Mouse (Mus musculus): ENCODE measurements around the gene Rtkn. TPM values are rescaled to one million over a fixed set of nuclear protein-coding genes. Genes with fewer than 3 reads are reported as not detected.

The Rtkn gene
- total RNA-seq (2014; fragmentation: Nextera tagmentation) = 5.1 and 8.7 TPM in 2 replicates
- 2.1 and 5.0 TPM in 2 replicates for total RNA-seq (2017)

DNA sequence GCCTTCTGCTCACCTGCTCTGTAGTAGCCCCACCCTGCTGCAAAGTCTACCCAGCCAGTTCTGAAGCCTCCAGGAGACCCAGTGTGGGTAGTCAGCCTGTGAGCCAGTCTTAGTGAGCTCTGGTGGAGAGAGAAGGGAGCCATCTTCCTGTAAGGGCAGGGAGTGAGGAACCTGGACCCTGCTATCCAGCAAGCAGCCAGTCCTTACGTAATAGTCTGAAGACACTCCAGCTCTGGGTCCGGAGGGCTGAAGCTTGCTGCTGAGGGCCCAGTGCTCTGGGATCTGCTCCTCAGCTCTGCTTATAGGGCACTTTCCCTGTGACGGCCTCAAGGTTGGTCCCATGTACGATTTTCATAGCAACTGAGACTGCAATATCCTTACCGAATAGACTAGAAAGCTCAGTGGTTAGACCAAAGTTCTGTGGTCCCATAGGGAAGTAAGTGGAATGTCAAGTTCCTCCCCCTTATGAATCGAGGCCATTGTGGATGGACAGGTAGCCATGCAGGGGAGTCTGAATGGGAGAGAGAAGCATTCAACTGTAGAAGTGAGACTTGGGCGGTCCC lies at the start of gene Rtkn:
Gene Rtkn, plus strand, starts transcription at position 513 of the 563 bp plus-strand sequence.
- peak; percentile 49 for ATAC-seq (replicated peaks; ENCODE audit: poor library complexity, severe bottlenecking)

DNA sequence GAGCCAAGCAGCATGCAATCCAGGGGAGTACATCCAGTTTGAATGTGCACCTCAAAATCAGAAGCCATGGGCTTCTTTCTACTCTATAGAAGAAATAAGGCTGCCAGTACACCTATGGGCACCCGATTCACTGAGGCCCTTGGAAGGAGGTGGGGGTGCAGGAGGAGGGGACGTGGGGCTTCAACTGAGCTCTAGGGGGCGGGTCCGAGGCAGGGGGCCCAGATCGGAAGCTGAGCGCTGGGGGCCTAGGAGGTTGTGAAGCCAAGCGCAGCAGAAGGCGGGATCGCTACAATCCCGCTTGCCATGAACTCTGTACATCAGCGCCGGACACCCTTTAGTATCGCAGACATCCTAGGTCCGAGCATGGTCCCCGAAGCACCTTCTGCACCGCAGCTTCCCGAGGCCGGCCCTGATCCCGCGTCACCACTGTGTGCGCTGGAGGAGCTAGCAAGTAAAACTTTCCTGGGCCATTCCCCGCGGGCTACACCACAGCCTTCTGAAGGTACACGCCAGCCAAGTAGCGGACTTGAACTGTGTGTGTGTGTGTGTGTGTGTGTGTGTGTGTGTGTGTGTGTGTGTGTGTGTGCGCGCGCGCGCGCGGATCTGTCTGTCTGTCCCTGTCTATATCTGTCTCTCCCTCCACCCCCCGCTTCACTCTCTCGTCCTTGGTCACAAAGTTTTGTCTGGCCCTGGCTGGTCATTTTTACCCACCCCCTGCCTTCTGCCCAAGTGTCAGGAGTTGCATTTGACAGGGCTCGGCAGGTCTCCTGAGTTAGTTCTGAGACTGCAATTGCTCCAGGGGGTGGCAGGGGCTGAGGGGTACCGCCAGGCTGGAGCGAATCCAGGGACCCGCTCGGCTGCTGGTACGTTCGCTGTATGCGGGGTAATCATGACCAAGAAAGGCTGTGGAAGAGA lies 48.9 kb upstream of the Rtkn start, which contains the start of gene Lbx2:
Gene Lbx2, plus strand, starts transcription at position 247 of the 915 bp plus-strand sequence.
- ATAC-seq (replicated peaks; ENCODE audit: poor library complexity, severe bottlenecking) = peak; percentile 48

DNA sequence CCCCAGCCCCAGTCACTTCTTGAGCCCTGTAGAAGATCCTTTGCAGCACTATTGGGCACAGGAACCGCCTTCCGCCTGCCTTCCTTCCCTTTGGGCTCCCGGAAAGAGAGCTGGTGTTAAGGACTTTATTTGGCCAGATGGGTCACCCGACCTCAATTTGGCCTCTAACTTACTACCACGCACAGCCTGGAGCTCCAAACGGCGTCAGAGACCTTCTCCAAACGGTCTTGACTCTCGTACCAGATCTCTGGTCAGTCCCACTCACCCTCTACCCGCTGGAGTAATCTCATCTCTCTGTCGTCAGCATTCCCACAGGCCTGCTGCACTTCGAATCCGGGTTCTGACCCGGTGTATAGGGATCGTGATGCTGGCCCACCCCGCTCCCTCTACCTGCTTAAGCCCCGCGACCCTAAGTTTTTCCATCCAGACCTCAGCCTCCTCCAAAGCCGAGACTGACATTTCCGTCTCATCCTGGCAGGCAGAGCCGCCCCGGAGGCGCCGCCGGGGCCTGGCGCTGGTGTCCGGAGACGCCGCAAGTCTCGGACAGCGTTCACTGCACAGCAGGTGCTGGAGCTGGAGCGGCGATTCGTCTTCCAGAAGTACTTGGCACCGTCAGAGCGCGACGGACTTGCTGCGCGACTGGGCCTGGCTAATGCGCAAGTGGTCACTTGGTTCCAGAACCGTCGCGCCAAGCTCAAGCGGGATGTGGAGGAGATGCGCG lies 47.9 kb upstream of the Rtkn start:
- 0 out of 2 replicates have a peak, but pooled peaks have one; percentile 6 for ATAC-seq (replicated peaks; ENCODE audit: poor library complexity, severe bottlenecking)

DNA sequence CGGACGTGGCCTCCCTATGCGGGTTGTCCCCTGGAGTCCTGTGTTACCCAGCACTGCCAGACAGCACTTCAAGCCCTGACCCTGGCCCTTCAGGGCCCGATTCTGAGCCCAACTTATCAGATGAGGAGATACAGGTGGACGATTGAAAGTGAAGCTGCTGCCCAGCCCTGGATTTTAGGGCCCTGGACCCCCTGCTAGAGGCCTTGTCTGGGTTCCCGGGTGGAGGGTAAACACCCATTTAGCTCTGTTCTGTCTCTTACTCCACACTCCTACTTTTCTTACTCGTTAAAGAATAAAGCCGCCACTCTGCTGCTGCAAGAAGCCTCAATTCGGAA lies 47.4 kb upstream of the Rtkn start:
- no peak for ATAC-seq (replicated peaks; ENCODE audit: poor library complexity, severe bottlenecking)

DNA sequence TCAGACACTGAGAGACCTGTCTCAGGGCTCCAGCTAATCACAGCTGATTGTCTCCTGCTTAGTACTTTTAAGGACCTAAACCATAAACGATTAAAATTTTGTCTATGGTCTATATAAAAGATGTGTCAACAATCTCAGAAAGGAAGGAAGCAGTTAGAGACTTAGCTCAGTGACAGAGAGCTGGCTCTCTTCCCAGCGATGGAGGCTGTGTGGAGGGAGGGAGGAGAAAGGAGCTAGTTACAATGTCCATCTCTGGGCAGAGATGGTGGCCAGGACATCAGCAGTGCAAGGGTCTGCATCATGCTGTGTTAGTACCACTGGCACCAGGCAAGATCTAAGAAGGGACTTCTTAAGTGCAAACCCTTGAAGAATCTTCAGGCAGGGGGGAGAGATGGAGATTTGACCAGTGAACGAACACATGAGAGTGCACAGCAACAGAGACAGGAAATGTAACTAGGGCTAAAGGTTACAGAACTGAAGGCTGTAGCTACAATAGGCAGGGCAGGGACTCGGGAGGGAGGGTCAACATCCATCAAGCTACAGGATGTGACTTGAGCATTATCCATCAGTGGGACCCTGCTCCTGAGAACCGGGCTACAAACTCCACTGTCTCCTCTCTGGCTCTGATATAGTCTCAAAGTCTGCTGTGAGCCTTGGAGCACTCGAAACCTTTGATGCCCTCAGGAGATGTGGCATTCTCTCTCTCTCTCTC lies 42.7 kb upstream of the Rtkn start:
- no peak for ATAC-seq (replicated peaks; ENCODE audit: poor library complexity, severe bottlenecking)

DNA sequence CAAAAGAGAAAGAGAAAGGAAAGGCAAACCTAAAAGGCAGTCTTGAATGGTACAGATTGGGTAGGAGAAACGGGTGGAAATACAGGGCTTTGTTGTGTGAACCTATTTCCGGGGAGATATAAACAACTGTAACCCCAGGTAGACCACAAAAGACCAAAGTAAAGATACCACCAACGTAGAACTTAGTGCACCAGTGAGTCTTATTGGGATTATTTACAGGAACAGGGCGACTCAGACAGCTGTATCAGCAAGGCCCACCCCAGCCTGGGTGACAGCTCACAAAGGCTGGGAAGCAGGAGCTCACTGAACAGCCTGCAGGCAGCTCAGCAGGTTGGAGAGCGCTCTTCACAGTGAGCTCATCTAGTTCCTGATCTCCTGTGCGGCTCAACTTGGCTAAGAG lies 39.3 kb upstream of the Rtkn start:
- ATAC-seq (replicated peaks; ENCODE audit: poor library complexity, severe bottlenecking) = no peak

DNA sequence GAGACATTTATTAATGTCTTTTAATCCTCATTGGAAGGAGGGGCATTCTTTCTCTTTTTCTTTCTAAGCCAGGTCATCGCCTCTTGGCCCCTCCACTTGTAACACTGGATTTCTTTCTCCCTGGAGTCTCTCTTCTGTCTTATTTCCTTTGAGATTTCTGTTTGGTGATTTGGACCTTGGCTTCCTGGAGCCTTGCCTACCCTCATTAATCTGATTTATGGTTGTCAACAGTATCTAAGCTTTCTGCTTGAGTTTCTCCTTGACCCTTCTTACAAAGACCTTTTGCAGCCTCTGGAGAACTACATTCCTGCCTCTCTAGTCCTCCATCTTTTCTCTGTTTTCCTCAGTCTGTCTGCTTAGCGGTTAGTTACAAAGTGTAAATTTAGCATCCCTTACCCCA lies 36.9 kb upstream of the Rtkn start:
- ATAC-seq (replicated peaks; ENCODE audit: poor library complexity, severe bottlenecking) = no peak

DNA sequence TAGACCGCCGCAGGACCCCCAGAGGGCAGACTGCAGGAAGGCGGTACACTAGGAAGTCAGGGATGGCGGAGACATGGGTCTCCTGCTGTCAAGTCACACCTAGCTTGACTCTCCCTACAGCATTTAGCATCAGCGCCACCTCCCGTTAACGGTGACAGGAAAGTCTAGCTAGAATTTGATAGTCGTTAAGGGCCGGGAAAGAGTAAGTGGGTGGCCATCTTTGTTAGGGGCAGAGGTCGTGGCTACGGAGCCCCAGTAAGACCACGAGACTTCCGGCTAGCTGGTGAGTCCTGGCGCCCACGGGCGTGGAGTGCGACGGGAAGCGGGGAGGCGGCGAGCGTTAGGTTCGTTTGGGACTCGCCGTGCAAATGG lies 34.0 kb upstream of the Rtkn start, which contains the start of the genes Ccdc142 and Gm42688:
Gene Ccdc142, plus strand, starts transcription at position 286 of the 372 bp plus-strand sequence.
Gene Gm42688, plus strand, starts transcription at position 302 of the 372 bp plus-strand sequence.
- peak; percentile 82 for ATAC-seq (replicated peaks; ENCODE audit: poor library complexity, severe bottlenecking)

DNA sequence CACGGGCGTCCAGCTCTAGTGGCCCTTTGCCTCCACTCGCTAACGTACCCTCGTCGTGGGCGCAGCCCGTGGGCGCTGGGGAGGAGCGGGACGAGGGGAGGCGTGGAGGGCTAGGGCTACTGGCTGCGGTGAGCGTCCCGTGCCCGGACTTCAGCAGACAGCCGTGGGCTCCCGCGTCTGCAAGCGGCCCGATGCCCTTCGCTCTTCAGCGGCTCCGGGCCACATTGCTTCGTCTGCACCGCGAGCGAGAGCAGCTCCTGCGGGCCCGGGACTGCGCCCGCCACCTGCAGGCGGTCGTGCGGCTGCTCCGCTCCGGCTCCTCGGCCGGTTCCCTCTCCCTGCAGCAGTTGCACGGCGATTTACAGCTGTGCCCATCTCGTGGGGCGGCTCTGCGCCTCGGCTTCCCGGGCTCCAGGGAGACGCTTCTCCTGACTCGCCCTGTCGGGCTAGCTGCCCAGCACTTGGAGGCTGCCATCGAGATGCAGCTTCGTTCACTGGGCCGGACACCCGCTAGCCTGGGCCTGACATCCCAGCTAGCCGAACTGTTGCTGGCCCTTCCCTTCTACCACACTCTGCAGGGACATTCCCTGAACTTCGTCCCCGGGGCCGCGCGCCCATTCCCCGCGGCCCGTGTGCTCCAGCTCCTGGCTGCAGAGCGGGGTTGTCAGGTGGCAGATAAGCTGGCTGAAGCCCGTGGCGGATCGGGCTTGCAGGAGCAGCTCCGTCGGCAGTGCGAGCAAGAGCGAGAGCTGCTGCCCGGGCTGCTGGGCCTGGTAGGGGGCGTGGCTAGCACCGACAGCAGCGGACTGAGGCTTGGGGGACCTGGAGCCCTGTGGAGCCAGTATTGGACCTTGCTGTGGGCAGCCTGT lies 33.3 kb upstream of the Rtkn start:
- ATAC-seq (replicated peaks; ENCODE audit: poor library complexity, severe bottlenecking) = peak; percentile 74

DNA sequence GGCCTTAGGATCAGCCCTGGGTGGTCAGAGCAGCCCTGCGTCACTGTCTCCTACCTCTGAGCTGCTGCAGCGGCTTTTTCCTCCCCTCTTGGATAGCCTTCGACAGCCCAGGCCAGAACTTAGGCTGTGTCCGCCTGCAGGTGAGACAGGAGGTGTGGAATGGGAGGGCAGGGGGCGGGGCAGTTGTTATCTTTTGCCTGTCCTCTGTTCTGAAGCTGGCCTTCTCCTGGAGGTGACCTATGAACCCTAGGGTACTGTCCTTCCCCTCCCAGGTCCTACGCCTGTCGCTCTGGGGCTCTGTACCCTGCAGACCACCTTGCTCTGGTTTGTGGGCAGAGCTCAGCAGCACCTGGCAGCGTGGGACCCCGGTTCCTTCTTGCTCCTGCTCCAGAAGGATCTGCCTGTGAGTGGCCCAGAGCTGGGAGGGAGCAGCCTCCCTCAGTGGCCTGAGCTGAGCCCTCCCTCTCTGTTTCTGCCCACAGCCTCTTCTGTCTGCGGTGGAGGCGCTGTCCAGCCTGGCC lies 32.1 kb upstream of the Rtkn start:
- no peak for ATAC-seq (replicated peaks; ENCODE audit: poor library complexity, severe bottlenecking)

DNA sequence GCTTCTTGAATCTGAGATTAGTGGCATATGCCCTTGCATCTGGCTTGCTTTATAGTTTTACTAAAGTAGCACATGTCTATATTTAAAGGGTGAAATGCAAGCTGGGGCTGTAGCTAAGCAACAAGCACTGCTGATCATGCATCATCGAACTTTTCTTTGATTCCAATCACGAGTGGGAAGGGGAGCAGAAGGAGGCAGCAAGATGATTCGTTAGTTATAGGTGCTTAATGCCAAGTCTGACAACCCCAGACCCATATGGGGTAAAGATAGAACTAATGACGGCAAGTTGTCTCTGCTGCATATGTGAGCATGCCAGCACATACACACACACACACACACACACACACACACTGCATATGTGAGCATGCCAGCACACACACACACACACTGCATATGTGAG lies 31.1 kb upstream of the Rtkn start:
- ATAC-seq (replicated peaks; ENCODE audit: poor library complexity, severe bottlenecking) = no peak

DNA sequence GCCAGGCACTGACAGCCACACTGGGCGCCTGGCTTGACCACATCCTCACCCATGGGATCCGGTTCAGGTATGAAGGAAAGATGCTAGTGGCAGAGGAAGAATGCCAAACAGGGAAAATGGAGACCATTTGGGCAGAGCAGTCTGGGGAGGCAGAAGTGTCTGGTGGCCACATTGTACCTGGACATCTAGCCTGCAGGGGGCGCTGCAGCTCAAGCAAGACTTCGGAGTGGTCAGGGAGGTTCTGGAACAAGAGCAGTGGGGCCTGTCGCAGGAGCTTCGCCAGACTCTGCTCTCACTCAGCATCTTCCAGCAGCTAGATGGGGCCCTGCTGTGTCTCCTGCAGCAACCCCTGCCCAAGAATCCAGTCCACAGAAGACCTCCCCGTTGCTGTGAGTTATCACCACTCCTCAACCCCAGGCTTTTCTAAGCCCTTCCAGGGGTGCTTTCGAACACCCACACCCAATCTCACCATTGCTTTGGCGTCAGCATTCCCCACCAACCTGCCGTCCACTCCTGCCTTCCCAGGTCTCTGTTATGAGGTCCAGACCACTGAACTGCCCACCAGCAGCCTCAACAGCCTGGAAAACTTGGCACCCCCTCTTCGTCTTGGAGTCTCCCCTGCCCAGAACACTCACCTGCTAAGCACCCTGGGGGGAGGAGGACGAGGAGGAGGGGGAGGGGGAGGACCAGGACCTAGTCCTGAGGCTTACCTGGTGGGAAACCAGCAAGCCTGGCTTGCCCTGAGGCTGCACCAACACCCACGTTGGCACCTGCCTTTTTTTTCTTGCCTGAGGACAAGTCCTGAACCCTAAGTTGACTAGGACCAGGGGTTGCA lies 27.5 kb upstream of the Rtkn start:
- peak; percentile 82 for ATAC-seq (replicated peaks; ENCODE audit: poor library complexity, severe bottlenecking)

DNA sequence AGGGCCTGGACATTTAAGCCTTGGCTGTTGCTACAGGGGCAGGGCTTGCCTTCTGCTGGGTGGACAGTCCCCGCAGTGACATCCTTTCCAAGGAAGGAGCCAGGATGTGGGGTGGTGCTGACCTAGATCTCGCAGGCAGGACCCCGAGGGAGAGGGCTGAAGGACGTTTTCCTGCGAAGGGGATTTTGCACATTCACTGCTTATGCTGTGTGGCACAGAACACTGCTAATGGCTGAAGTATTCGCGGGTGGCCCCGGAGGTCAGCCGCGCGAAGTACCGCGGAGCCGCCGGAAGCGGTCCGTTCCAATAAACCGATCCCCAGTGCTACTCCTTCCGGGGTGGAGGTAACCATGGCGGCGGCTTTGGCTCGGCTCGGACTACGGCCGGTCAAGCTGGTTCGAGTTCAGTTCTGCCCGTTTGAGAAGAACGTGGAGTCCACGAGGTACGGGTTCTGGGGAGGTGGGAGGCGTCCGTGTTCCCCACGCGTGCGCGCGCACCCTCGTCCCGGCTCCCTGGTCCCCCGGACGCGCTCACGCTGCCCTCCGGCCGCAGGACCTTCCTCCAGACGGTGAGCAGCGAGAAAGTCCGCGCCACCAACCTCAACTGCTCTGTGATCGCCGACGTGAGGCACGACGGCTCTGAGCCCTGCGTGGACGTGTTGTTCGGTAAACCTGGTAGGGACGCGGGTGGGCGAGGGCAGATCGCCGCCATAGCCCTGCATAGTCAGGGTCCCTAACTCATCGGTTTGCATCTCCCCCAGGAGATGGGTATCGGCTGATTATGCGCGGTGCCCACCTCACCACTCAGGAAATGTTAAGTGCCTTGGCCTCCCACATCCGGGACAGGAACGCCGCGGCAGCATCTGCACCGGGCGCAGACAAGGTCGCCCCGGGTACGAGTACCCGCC lies 26.2 kb upstream of the Rtkn start, which contains the start of gene Mrpl53:
Gene Mrpl53, plus strand, starts transcription at position 279 of the 907 bp plus-strand sequence.
- ATAC-seq (replicated peaks; ENCODE audit: poor library complexity, severe bottlenecking) = peak; percentile 81

DNA sequence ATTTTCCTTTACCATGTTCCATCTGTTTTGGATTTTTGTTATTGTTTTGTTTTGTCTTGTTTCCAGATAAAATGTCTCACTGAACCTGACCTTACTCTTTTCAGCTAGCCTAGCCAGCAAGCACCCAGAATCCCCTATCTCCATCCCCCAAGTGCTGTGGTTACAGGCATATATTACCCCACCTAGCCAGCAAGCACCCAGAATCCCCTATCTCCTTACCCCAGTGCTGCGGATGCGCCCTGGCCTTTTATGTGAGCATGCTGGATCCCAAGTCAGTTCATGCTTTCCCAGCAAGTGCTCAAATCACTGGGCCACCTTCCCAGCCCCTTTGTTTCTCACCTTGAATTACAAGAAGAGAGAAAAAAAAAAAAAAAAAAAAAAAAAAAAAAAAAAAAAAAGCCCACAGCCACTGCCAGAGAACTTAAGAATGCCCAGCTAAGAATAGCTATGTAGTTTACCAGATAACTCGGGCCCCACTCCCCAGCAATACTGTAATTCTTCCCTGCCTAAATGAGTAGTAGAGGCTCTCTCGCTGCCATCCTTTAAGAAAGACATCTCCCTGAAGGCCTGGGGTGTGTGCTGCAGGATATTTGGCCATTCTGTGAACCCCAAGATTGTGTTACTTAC lies 23.6 kb upstream of the Rtkn start:
- ATAC-seq (replicated peaks; ENCODE audit: poor library complexity, severe bottlenecking) = no peak

DNA sequence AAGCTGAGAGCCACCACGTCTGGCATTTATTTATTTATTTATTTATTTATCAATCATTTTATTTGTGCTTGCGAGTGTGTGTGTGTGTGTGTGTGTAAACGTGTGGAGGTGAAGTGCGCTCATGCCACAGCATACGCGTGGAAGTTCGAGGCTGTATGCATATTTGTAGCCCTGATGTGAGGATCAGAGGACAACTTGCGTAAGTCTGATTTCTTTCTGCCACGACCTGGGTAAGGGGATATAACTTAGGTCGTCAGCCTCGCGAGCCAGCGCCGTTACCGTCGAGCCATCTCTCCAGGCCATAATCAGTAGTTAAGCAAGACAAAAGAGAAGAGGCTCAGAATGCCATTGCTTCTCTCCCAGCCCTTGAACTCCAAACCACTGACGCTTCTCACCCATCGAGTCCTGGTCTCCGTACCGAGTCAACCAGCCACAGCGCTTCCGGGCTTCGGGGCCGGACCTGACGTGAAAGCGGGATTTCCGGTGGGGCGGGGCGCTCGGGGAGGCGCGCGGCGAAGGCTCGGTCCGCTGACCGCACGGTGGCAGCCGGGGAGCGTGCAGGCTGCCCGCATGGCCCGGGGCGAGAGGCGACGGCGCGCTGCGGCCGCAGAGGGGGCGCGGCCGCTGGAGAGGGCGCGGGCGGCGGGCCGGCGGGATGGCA lies 20.1 kb upstream of the Rtkn start, which contains the start of gene Mogs:
Gene Mogs, plus strand, starts transcription at position 486 of the 661 bp plus-strand sequence.
- peak; percentile 91 for ATAC-seq (replicated peaks; ENCODE audit: poor library complexity, severe bottlenecking)

All from granulocyte monocyte progenitor cell, adult 5-6 weeks (primary cell).